Mouse (Mus musculus): ENCODE measurements at regions not wholly inside any gene's neighbourhood (a gene's known extent, or its start where the extent isn't known, plus 50 kb on each side); places are given as distances from the start of the nearest gene placed in this dataset.
A peak's percentile ranks its signal among the peaks of the same experiment; 100 is the strongest.

GRCm38 (mm10) chr8:127994898-127995297, 363.5 kb upstream of the Nrp1 start:
- no peak for DNase-seq

- DNase-seq, result no peak
These were observed 362.9 kb upstream of the Nrp1 start for GRCm38 (mm10) chr8:127995490-127995889.

GRCm38 (mm10) chr8:128002386-128002785, 356.0 kb upstream of the Nrp1 start:
- DNase-seq, result no peak

GRCm38 (mm10) chr8:128002806-128003205, 355.6 kb upstream of the Nrp1 start:
- DNase-seq, result no peak

GRCm38 (mm10) chr8:128003385-128003784, 355.0 kb upstream of the Nrp1 start:
- no peak for DNase-seq

GRCm38 (mm10) chr8:128003881-128004286, 354.5 kb upstream of the Nrp1 start:
- DNase-seq, result peak; percentile 46

GRCm38 (mm10) chr8:128009393-128010010, 348.9 kb upstream of the Nrp1 start:
- DNase-seq, result no peak

GRCm38 (mm10) chr8:128017171-128017570, 341.2 kb upstream of the Nrp1 start:
- no peak for DNase-seq

GRCm38 (mm10) chr8:128023661-128024060, 334.7 kb upstream of the Nrp1 start:
- DNase-seq, result no peak

GRCm38 (mm10) chr8:128024774-128025222, 333.6 kb upstream of the Nrp1 start:
- no peak for DNase-seq

GRCm38 (mm10) chr8:128025251-128025856, 333.1 kb upstream of the Nrp1 start:
- no peak for DNase-seq

- no peak for DNase-seq
These were observed 331.4 kb upstream of the Nrp1 start for GRCm38 (mm10) chr8:128026981-128027380.

- peak; percentile 82 for DNase-seq
These were observed 327.8 kb upstream of the Nrp1 start for GRCm38 (mm10) chr8:128030335-128031280.

- DNase-seq, result no peak
These were observed 324.3 kb upstream of the Nrp1 start for GRCm38 (mm10) chr8:128034127-128034526.

- DNase-seq, result no peak
These were observed 322.7 kb upstream of the Nrp1 start for GRCm38 (mm10) chr8:128035672-128036071.

GRCm38 (mm10) chr8:128039341-128040064, 318.9 kb upstream of the Nrp1 start:
- DNase-seq, result no peak

- no peak for DNase-seq
These were observed 315.5 kb upstream of the Nrp1 start for GRCm38 (mm10) chr8:128042877-128043276.

GRCm38 (mm10) chr8:128043392-128043791, 315.0 kb upstream of the Nrp1 start:
- no peak for DNase-seq

GRCm38 (mm10) chr8:128056251-128056650, 302.2 kb upstream of the Nrp1 start:
- no peak for DNase-seq

- no peak for DNase-seq
These were observed 300.6 kb upstream of the Nrp1 start for GRCm38 (mm10) chr8:128057845-128058244.

- DNase-seq, result no peak
These were observed 298.6 kb upstream of the Nrp1 start for GRCm38 (mm10) chr8:128059817-128060216.

- DNase-seq, result no peak
These were observed 294.2 kb upstream of the Nrp1 start for GRCm38 (mm10) chr8:128064211-128064610.

- DNase-seq, result no peak
These were observed 293.3 kb upstream of the Nrp1 start for GRCm38 (mm10) chr8:128065127-128065526.

Data from right cerebral cortex, adult 18-20 months (tissue).